25 mouse cellular contexts compared by ENCODE assay signal in the genomic region with DNA sequence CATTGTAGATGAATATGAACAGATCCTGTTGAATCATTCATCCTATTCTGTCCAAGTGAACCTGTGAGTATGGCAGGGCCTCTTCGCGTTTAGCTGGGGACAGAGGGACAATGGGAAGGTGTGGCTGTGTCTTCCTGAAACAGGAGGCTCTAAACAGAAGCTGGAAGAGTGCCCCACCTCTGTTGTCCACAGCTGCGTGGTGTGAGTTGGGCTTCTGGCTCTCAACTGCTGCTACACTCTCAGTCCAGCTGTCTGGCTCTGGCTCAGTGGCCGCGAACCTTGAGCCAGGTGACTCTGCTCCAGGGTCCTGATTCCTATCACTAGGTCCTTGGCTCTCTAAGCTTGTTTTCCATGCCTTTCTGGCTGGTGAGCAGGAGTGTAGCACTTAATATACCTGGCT.
DNase-seq lines count a peak whose midpoint lies in the region; ATAC-seq and TF ChIP-seq lines count a peak whose summit lies in the region.
"Had no signal": no experiment of that assay in that cellular context is flagged by ENCODE, and none has a peak within 500 bp of the region (broad histone marks: within the 10 kb centered on the region; RNA-seq: fewer than 3 reads in every experiment).

No protein-coding gene starts in this region.

- TF ChIP-seq CTCF in heart, adult 2 months (IDR thresholded peaks at IDR 0.05), result no peak

- intact Hi-C loops in heart, adult 2 months (cut with DNase I), result loop anchor here (5.0 to 10.0 kb wide), 5 partner anchors 147 to 1172 kb away; no protein-coding TSS in a partner anchor

- TF ChIP-seq POLR2A in heart, adult 2 months (IDR thresholded peaks at IDR 0.05; ENCODE audit: insufficient read depth, low read depth, low read length), result no peak

- H3K27me3 ChIP-seq in heart, adult 2 months (ENCODE audit: control insufficient read depth, insufficient read depth, low read length), result no peaks in the 10 kb centered on the region
- no peaks in the 10 kb centered on the region for H3K27me3 ChIP-seq in heart, embryonic 10.5 days (ENCODE audit: insufficient read depth, poor library complexity, severe bottlenecking)
- peaks cover 13% of the 10 kb centered on the region; the same call in 1 of the 2 replicates for H3K27me3 ChIP-seq in embryonic facial prominence, embryonic 10.5 days (replicated peaks; ENCODE audit: low read depth, poor library complexity, severe bottlenecking)
- no peaks in the 10 kb centered on the region for H3K27me3 ChIP-seq in embryonic facial prominence, embryonic 12.5 days
- H3K27me3 ChIP-seq: hindbrain, embryonic 13.5 days; liver, embryonic 12.5 days; midbrain, embryonic 13.5 days; neural tube, embryonic 13.5 days had no signal

- TF ChIP-seq EP300 in heart, adult 2 months (IDR thresholded peaks at IDR 0.05; ENCODE audit: insufficient read depth, low read depth, low read length), result 0 out of 2 replicates have a peak, but pooled peaks have one; percentile 14

- no peak overlapping the region for H3K4me2 ChIP-seq in embryonic facial prominence, embryonic 12.5 days (replicated peaks)
- H3K4me2 ChIP-seq: hindbrain, embryonic 13.5 days; liver, embryonic 12.5 days; midbrain, embryonic 13.5 days; neural tube, embryonic 13.5 days had no signal

- WGBS in heart, adult 2 months, result 18% methylated on average over 5 of the region's 5 CpGs
- WGBS in heart, embryonic 10.5 days, result 64% methylated on average over 5 of the region's 5 CpGs
- WGBS in embryonic facial prominence, embryonic 10.5 days, result 75% methylated on average over 5 of the region's 5 CpGs
- 71% methylated on average over 5 of the region's 5 CpGs for WGBS in embryonic facial prominence, embryonic 12.5 days

- no peak overlapping the region for H3K27ac ChIP-seq in heart, adult 2 months
- H3K27ac ChIP-seq in heart, embryonic 10.5 days, result no peak overlapping the region
- H3K27ac ChIP-seq in embryonic facial prominence, embryonic 10.5 days (replicated peaks), result 0 out of 2 replicates have a peak overlapping the region, but pooled peaks have one; percentile 67
- H3K27ac ChIP-seq in embryonic facial prominence, embryonic 12.5 days, result no peak overlapping the region
- H3K27ac ChIP-seq: hindbrain, embryonic 13.5 days; liver, embryonic 12.5 days; macrophage; midbrain, embryonic 13.5 days; neural tube, embryonic 13.5 days; stomach, postnatal 0 days had no signal

- no peak for ATAC-seq in embryonic facial prominence, embryonic 12.5 days (ENCODE audit: insufficient number of reproducible peaks, insufficient read depth, low FRiP score, low TSS enrichment)
- ATAC-seq: activated CD4-positive, CD25-positive, alpha-beta regulatory T cell, adult 4 months; forebrain, embryonic 14.5 days; intestine, embryonic 16.5 days; liver, embryonic 12.5 days; liver, postnatal 0 days; midbrain, embryonic 13.5 days had no signal

- peaks cover 4% of the 10 kb centered on the region for H3K4me1 ChIP-seq in heart, adult 2 months (ENCODE audit: control insufficient read depth, insufficient read depth, low read length)
- no peaks in the 10 kb centered on the region for H3K4me1 ChIP-seq in heart, embryonic 10.5 days
- peaks cover 23% of the 10 kb centered on the region for H3K4me1 ChIP-seq in embryonic facial prominence, embryonic 10.5 days
- peaks cover 4% of the 10 kb centered on the region; the same call in 1 of the 2 replicates for H3K4me1 ChIP-seq in embryonic facial prominence, embryonic 12.5 days
- H3K4me1 ChIP-seq: liver, embryonic 12.5 days had no signal

- H3K9ac ChIP-seq in heart, adult 2 months (ENCODE audit: low read depth, low read length), result no peak overlapping the region
- 0 out of 2 replicates have a peak overlapping the region, but pooled peaks have one; percentile 10 for H3K9ac ChIP-seq in embryonic facial prominence, embryonic 12.5 days
- H3K9ac ChIP-seq: hindbrain, embryonic 13.5 days; liver, embryonic 12.5 days; liver, postnatal 0 days; midbrain, embryonic 13.5 days; neural tube, embryonic 13.5 days had no signal

- H3K36me3 ChIP-seq in heart, adult 2 months (ENCODE audit: control insufficient read depth, insufficient read depth, low read length), result no peaks in the 10 kb centered on the region
- H3K36me3 ChIP-seq in heart, embryonic 10.5 days, result no peaks in the 10 kb centered on the region
- no peaks in the 10 kb centered on the region for H3K36me3 ChIP-seq in embryonic facial prominence, embryonic 10.5 days (replicated peaks)
- no peaks in the 10 kb centered on the region for H3K36me3 ChIP-seq in embryonic facial prominence, embryonic 12.5 days
- H3K36me3 ChIP-seq: hindbrain, embryonic 13.5 days; liver, embryonic 12.5 days; midbrain, embryonic 13.5 days; neural tube, embryonic 13.5 days had no signal

- H3K4me3 ChIP-seq in heart, adult 2 months, result no peak overlapping the region
- no peak overlapping the region for H3K4me3 ChIP-seq in heart, embryonic 10.5 days
- no peak overlapping the region for H3K4me3 ChIP-seq in embryonic facial prominence, embryonic 10.5 days
- no peak overlapping the region for H3K4me3 ChIP-seq in embryonic facial prominence, embryonic 12.5 days
- H3K4me3 ChIP-seq: hindbrain, embryonic 13.5 days; liver, embryonic 12.5 days; midbrain, embryonic 13.5 days; neural tube, embryonic 13.5 days had no signal

- H3K9me3 ChIP-seq in heart, embryonic 10.5 days, result no peaks in the 10 kb centered on the region
- no peaks in the 10 kb centered on the region for H3K9me3 ChIP-seq in embryonic facial prominence, embryonic 10.5 days
- H3K9me3 ChIP-seq in embryonic facial prominence, embryonic 12.5 days, result no peaks in the 10 kb centered on the region
- H3K9me3 ChIP-seq: hindbrain, embryonic 13.5 days; liver, embryonic 12.5 days; midbrain, embryonic 13.5 days; neural tube, embryonic 13.5 days had no signal

- H3K79me2 ChIP-seq in heart, adult 2 months (replicated peaks; ENCODE audit: control insufficient read depth, insufficient read depth, low read length), result no peaks in the 10 kb centered on the region

- peak in 1 of 2 experiments; percentile 23 for DNase-seq in heart, adult 2 months
- DNase-seq in heart, embryonic 10.5 days (ENCODE audit: low spot score), result no peak
- peak; percentile 11 for DNase-seq in kidney, adult 9 months
- DNase-seq in kidney, adult 11 months, result no peak
- no peak for DNase-seq in embryonic facial prominence, embryonic 10.5 days (ENCODE audit: low spot score)
- DNase-seq in adrenal gland, postnatal 36 days, result no peak
- DNase-seq: adrenal gland, adult 2 months; B cell, adult 2 months; cerebellum, adult 2 months; cerebellum, postnatal 25 days; gastrocnemius, postnatal 36 days; liver, postnatal 0 days; right cerebral cortex, postnatal 4 days; thymus, adult 18-20 months; thymus, postnatal 25 days had no signal
